Mouse (Mus musculus): ENCODE results near the gene Ctnna3.
"Not testable (repeated sequence)": the region's sequence is repeated elsewhere in the genome, so short reads cannot be mapped to it uniquely, and the experiment has no call there.

Ctnna3 gene

GRCm38 (mm10) chr10:63429785-63430305 lies at the start of gene Ctnna3:
Ctnna3 (plus strand) TSS chr10:63430098.
- DNase-seq, result peak; percentile 88

- DNase-seq, result no peak
Measured at GRCm38 (mm10) chr10:63381498-63382280, 48.2 kb upstream of the Ctnna3 start, which contains the start of gene Sirt1. Sirt1 (minus strand) TSS chr10:63381704.

GRCm38 (mm10) chr10:63382372-63383279 lies 47.3 kb upstream of the Ctnna3 start, which contains the start of gene Dnajc12:
Dnajc12 (plus strand) TSS chr10:63382443.
- DNase-seq, result peak; percentile 78

- DNase-seq, result not testable (repeated sequence)
Measured at GRCm38 (mm10) chr10:63385897-63386296, 44.0 kb upstream of the Ctnna3 start.

GRCm38 (mm10) chr10:63386444-63386843 lies 43.5 kb upstream of the Ctnna3 start:
- DNase-seq, result peak; percentile 90

GRCm38 (mm10) chr10:63386991-63387390 lies 42.9 kb upstream of the Ctnna3 start:
- no peak for DNase-seq

- DNase-seq, result no peak
Measured at GRCm38 (mm10) chr10:63388948-63389347, 41.0 kb upstream of the Ctnna3 start.

GRCm38 (mm10) chr10:63396963-63397362 lies 32.9 kb upstream of the Ctnna3 start:
- no peak for DNase-seq

- DNase-seq, result peak; percentile 44
Measured at GRCm38 (mm10) chr10:63402731-63403504, 27.0 kb upstream of the Ctnna3 start.

- no peak for DNase-seq
Measured at GRCm38 (mm10) chr10:63403636-63404035, 26.3 kb upstream of the Ctnna3 start.

- DNase-seq, result no peak
Measured at GRCm38 (mm10) chr10:63410162-63410956, 19.5 kb upstream of the Ctnna3 start.

GRCm38 (mm10) chr10:63411674-63412073 lies 18.2 kb upstream of the Ctnna3 start:
- DNase-seq, result not testable (repeated sequence)

GRCm38 (mm10) chr10:63412756-63413155 lies 17.1 kb upstream of the Ctnna3 start:
- DNase-seq, result no peak

GRCm38 (mm10) chr10:63415287-63415686 lies 14.6 kb upstream of the Ctnna3 start:
- DNase-seq, result no peak

GRCm38 (mm10) chr10:63415850-63416249 lies 14.0 kb upstream of the Ctnna3 start:
- DNase-seq, result no peak

- no peak for DNase-seq
Measured at GRCm38 (mm10) chr10:63417061-63417460, 12.8 kb upstream of the Ctnna3 start.

GRCm38 (mm10) chr10:63421739-63422735 lies 7.9 kb upstream of the Ctnna3 start, which contains the start of gene Gm7075:
Gm7075 (minus strand) TSS chr10:63421789.
- no peak for DNase-seq

- DNase-seq, result no peak
Measured at GRCm38 (mm10) chr10:63422736-63422992, 7.2 kb upstream of the Ctnna3 start.

GRCm38 (mm10) chr10:63423591-63424474 lies 6.1 kb upstream of the Ctnna3 start:
- DNase-seq, result no peak

- no peak for DNase-seq
Measured at GRCm38 (mm10) chr10:63424475-63424814, 5.5 kb upstream of the Ctnna3 start.

Measured in cerebellum, adult 8-10 months (tissue).